Mouse (Mus musculus) embryonic facial prominence, embryonic 12.5 days (tissue): ENCODE results near the gene Tpcn2. TPM values are rescaled to one million over a fixed set of nuclear protein-coding genes. Genes with fewer than 3 reads are reported as not detected.

Experiments used
- ATAC-seq: fragments of 200-750 bp; cut with Nextera tagmentation; 2 replicates; pipeline ENCODE4 v1.8.0; 2017; ENCODE audit not compliant: insufficient number of reproducible peaks, insufficient read depth, low FRiP score, low TSS enrichment
- H3K27ac ChIP-seq: fragments of 300-500 bp; sonication (generic); 2 replicates; pipeline ENCODE4 v1.5.1; 2016; ENCODE audit warnings: mild to moderate bottlenecking
- H3K27me3 ChIP-seq: fragments of 300-500 bp; sonication (generic); 2 replicates; pipeline ENCODE4 v1.6.1; 2016; ENCODE audit warnings: mild to moderate bottlenecking, moderate library complexity
- H3K36me3 ChIP-seq: fragments of 300-500 bp; sonication (generic); 2 replicates; pipeline ENCODE4 v1.6.1; 2016; ENCODE audit warnings: mild to moderate bottlenecking
- H3K4me1 ChIP-seq: fragments of 300-500 bp; sonication (generic); 2 replicates; pipeline ENCODE4 v1.6.1; 2016
- H3K4me2 ChIP-seq: fragments of 300-500 bp; sonication (generic); replicated peaks from 2 replicates; pipeline ENCODE4 v1.6.1; 2016; ENCODE audit warnings: mild to moderate bottlenecking, moderate library complexity
- H3K4me3 ChIP-seq: fragments of 300-500 bp; sonication (generic); 2 replicates; pipeline ENCODE4 v1.5.1; 2016; ENCODE audit warnings: mild to moderate bottlenecking
- H3K9ac ChIP-seq: fragments of 300-500 bp; sonication (generic); 2 replicates; pipeline ENCODE4 v1.6.1; 2016; ENCODE audit warnings: mild to moderate bottlenecking, moderate library complexity
- H3K9me3 ChIP-seq: fragments of 300-500 bp; sonication (generic); 2 replicates; pipeline ENCODE4 v1.6.1; 2016; ENCODE audit warnings: mild to moderate bottlenecking, moderate library complexity
- WGBS: fragments of 180-500 bp; shearing (Covaris S2); methylation state at CpG from one replicate; pipeline ENCODE4 v1.1.7; 2016; 5-methylcytosine and 5-hydroxymethylcytosine counted together
- polyA plus RNA-seq: library from polyadenylated mRNA; unstranded; fragments of >200 nt; fragmentation: Nextera tagmentation; extraction: Ambion mirVana; gene quantifications from 2 replicates; pipeline ENCODE4 v1.2.1, GENCODE M21; 2016

The Tpcn2 gene
- polyA plus RNA-seq, result 9.3 and 11.5 TPM in 2 replicates

DNA sequence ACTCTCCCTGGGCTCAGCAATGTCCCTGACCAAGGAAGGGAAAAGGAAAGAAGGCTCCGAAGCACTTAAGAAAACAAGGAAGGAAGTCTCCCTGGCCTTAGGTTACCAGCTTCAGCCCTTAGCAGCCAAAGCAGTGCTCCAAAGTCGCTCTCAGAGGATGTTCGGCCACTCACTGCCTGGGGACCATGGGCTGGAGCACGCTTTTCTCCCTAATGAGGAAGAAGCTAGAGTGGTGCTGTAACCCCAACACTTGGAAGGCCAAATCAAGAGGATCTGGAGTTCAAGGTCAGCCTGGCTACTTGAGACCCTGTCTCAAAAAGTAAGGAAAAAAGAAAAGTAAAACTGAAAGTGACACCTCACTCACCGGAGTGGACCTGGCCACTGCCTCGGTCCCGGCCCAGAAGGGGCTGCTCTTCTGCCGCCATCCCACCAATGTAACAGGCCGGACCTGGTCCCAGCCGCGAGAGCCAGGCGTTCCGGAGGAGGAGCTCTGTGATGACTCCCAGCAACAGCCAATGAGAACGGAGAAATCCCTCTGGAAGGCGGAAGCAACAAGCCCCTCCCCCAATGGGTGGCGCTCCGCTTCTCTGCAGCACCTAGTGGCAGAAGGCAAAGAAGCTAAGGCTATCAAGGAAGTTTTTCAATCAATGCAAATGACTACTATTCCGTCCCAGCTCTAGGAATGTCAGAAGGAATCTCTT, at the start of gene Tpcn2:
Tpcn2 (minus strand) TSS at position 525 of the 701 bp plus-strand sequence.
- no peak within 1 kb of the TSS for H3K27ac ChIP-seq
- H3K27me3 ChIP-seq, result no peaks in the 10 kb centered on the region
- peaks cover 16% of the 10 kb centered on the region for H3K36me3 ChIP-seq
- peak within 1 kb of the TSS; percentile 83 for H3K4me2 ChIP-seq
- WGBS, result 2% methylated on average over 18 of the region's 18 CpGs
- H3K4me3 ChIP-seq, result peak within 1 kb of the TSS; percentile 53
- H3K9ac ChIP-seq, result peak within 1 kb of the TSS; percentile 55
- peaks cover 27% of the 10 kb centered on the region for H3K4me1 ChIP-seq
- no peaks in the 10 kb centered on the region for H3K9me3 ChIP-seq
- ATAC-seq, result peak; percentile 85

DNA sequence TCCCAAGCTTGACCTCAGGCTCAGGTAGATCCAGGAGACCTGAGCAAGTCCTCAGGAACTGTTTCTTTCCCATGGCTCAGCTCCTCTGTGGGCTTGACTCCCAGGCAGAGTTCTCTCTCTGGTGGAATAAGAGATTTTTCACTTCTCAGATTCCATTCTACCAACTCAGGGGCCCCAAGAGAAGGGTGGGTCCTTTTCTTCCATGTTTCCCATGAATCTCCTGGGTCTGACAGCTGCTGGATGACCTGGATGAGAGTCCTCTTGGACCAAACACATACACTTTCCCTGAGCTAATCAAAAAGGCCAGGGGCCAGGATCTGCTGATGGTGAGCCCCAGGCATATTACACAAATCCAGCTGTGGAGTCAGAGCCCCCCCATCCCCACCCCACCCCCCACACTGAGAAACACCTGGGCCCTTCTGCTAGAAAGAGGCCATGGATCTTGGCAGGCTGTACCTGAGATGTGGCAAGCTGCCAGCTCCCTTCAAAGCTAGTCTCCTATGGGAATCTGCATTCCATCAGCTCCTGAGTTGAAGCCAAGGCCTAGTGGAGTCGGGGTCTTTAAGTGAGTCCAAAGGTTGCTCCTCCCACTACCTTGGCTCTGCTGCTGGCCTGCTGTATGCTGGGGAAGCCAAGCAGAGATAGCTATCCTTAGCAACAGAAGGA, 48.7 kb upstream of the Tpcn2 start:
- 40% methylated on average over 1 of the region's 1 CpGs for WGBS
- H3K4me1 ChIP-seq, result peaks cover 17% of the 10 kb centered on the region
- H3K9ac ChIP-seq, result no peak overlapping the region
- H3K4me2 ChIP-seq, result no peak overlapping the region
- H3K27ac ChIP-seq, result 0 out of 2 replicates have a peak overlapping the region, but pooled peaks have one; percentile 30
- no peak overlapping the region for H3K4me3 ChIP-seq
- H3K27me3 ChIP-seq, result no peaks in the 10 kb centered on the region
- no peaks in the 10 kb centered on the region for H3K9me3 ChIP-seq
- ATAC-seq, result peak; percentile 70
- no peaks in the 10 kb centered on the region for H3K36me3 ChIP-seq

- H3K9ac ChIP-seq, result no peak overlapping the region
- no peak overlapping the region for H3K4me3 ChIP-seq
- no peaks in the 10 kb centered on the region for H3K9me3 ChIP-seq
- 76% methylated on average over 2 of the region's 2 CpGs for WGBS
- H3K36me3 ChIP-seq, result no peaks in the 10 kb centered on the region
- H3K4me1 ChIP-seq, result peaks cover 17% of the 10 kb centered on the region
- no peak overlapping the region for H3K27ac ChIP-seq
- H3K4me2 ChIP-seq, result no peak overlapping the region
- no peaks in the 10 kb centered on the region for H3K27me3 ChIP-seq
- ATAC-seq, result no peak
These were observed 46.8 kb upstream of the Tpcn2 start for GRCm38 (mm10) chr7:145330641-145331040.

GRCm38 (mm10) chr7:145329982-145330381, 46.2 kb upstream of the Tpcn2 start:
- Histone ChIP-seq H3K27ac (peak overlapping the region; percentile 46; the same call in 1 of the 2 replicates), H3K4me3 (no peak overlapping the region), H3K4me2 (no peak overlapping the region), H3K36me3 (no peaks in the 10 kb centered on the region), H3K9ac (no peak overlapping the region), H3K9me3 (no peaks in the 10 kb centered on the region), H3K4me1 (peaks cover 17% of the 10 kb centered on the region), H3K27me3 (no peaks in the 10 kb centered on the region)
- 51% methylated on average over 2 of the region's 2 CpGs for whole genome bisulfite sequencing
- no peak for ATAC-seq

DNA sequence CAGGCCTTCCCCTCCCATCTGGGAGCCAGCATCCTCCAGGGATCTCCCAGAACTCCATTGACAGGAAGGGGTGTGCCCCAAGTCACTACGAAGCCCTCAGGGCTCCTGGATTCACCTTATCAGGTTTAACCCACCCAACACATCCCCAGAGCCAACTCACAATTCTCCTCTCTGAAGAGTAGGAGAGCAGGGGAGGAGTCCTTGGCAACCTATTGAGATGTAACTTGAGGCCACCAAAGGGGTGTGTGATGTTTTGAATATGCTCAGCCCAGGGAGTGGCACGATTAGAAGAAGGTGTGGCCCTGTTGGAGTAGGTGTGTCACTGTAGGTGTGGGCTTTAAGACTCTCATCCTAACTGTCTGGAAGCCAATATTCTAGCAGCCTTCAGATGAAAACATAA, 41.9 kb upstream of the Tpcn2 start:
- H3K9me3 ChIP-seq, result no peaks in the 10 kb centered on the region
- H3K27me3 ChIP-seq, result no peaks in the 10 kb centered on the region
- no peak overlapping the region for H3K4me3 ChIP-seq
- 60% methylated on average over 2 of the region's 2 CpGs for WGBS
- no peak overlapping the region for H3K9ac ChIP-seq
- H3K27ac ChIP-seq, result no peak overlapping the region
- peaks cover 9% of the 10 kb centered on the region for H3K4me1 ChIP-seq
- H3K36me3 ChIP-seq, result no peaks in the 10 kb centered on the region
- no peak overlapping the region for H3K4me2 ChIP-seq
- ATAC-seq, result no peak

DNA sequence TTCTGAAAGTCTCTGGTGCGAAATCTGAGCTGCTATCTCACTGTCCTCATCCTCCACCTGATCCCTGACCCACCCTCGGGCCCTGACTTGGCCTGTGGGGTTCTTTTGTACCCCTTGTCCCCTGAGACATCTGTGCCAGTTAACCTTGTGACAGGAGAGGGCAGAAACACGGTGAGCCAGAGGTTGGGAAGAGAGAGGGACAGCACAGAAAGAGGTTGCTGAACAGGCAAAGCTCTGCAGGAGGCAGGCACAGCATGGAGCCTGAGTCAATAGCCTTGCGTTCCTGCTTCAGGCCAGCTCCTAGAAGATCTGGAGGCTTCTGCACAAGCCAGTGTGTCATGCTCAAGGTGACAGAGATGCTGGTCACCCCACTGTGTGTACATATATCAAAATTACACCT, 39.8 kb upstream of the Tpcn2 start:
- WGBS, result 23% methylated on average over 4 of the region's 4 CpGs
- H3K9ac ChIP-seq, result 0 out of 2 replicates have a peak overlapping the region, but pooled peaks have one; percentile 24

DNA sequence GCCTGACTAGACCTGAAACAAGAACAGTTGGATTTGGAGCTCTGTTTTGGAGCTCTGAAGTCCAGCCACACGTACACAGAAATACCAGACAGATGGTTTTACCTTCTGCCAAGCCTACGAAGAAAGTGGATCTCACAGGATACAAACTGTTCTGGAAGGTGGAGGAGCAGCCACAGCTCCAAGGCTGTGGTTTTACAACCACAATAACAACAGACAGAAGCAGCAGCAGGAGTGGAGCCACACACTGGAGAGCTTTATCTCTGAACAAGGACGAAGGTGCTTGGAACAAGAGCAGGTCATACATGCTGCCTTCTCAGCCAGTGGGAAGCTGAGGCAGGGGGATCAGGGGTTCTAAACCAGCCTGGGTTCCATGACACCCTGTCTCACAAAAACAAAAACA, 35.7 kb upstream of the Tpcn2 start:
- Histone ChIP-seq H3K4me3 (no peak overlapping the region), H3K9me3 (no peaks in the 10 kb centered on the region), H3K27ac (no peak overlapping the region), H3K36me3 (no peaks in the 10 kb centered on the region), H3K27me3 (no peaks in the 10 kb centered on the region), H3K4me1 (no peaks in the 10 kb centered on the region), H3K9ac (no peak overlapping the region), H3K4me2 (no peak overlapping the region)
- 77% methylated on average over 3 of the region's 3 CpGs for WGBS
- no peak for ATAC-seq

More for the DNA sequence above, 39.8 kb upstream of the Tpcn2 start:
- Histone ChIP-seq H3K27ac (no peak overlapping the region), H3K4me3 (no peak overlapping the region), H3K36me3 (no peaks in the 10 kb centered on the region), H3K4me2 (no peak overlapping the region), H3K9me3 (no peaks in the 10 kb centered on the region), H3K4me1 (no peaks in the 10 kb centered on the region), H3K27me3 (no peaks in the 10 kb centered on the region)
- no peak for ATAC-seq

DNA sequence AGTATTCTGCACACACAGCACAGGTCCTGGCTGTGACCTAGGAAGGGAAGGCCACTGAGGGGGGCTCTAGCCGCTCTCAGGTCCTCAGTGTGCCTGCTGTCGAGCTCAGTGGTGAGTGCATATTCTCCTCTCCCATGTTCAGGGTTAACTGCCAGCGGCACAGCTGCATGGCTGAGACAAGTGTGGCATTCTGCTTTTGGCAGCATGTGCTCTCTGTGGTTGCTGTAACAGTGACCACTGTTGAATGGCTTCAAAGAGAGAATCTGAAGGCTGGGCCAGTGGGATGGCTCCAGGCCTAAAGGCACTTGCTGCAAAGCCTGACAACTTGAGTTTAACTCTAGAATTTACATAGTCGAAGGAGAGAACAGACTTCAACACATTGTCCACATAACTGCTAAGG, 33.7 kb upstream of the Tpcn2 start:
- Histone ChIP-seq H3K4me1 (no peaks in the 10 kb centered on the region), H3K4me3 (no peak overlapping the region), H3K9me3 (no peaks in the 10 kb centered on the region), H3K9ac (no peak overlapping the region), H3K36me3 (no peaks in the 10 kb centered on the region), H3K27ac (no peak overlapping the region), H3K4me2 (no peak overlapping the region), H3K27me3 (no peaks in the 10 kb centered on the region)
- WGBS, result 68% methylated on average over 4 of the region's 4 CpGs
- ATAC-seq, result no peak

DNA sequence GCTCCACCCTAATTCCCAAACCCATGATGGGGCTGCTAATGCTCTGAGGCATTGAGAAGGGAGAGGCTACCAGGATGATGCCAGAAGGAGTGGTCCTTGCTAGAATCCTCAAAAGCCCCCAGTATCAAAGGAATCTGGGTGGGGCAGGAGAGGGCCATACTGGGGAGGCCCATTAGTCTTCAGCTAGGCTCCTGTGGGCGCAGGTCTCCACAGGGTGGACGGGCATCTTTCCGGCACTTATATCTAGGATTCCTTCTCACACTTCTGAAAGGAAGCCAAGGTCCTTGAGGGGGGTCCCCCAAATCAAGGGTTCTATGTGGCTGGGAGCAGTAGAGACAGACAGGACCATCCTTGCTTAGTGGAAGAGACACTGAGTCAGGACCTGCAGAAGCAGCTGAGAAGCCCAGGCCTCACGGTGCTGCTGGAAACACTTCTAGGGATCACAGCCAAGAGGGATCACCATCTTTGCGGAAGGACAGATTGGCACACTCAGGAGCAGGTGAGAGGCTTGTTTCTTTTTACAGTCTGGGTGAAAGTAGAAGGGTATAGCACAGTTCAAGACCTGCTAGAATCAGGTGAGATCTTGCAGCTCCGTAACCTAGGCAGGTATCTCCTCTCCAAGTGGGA, 31.1 kb upstream of the Tpcn2 start, which contains the start of gene Mrgprd:
Mrgprd (plus strand) TSS at position 51 of the 627 bp plus-strand sequence.
- Histone ChIP-seq H3K4me3 (no peak within 1 kb of the TSS), H3K4me1 (no peaks in the 10 kb centered on the region), H3K9ac (no peak within 1 kb of the TSS), H3K27me3 (no peaks in the 10 kb centered on the region), H3K9me3 (no peaks in the 10 kb centered on the region), H3K36me3 (no peaks in the 10 kb centered on the region), H3K27ac (no peak within 1 kb of the TSS), H3K4me2 (no peak within 1 kb of the TSS)
- ATAC-seq, result no peak
- 88% methylated on average over 6 of the region's 6 CpGs for WGBS

- no peaks in the 10 kb centered on the region for H3K4me1 ChIP-seq
- H3K4me3 ChIP-seq, result no peak overlapping the region
- 76% methylated on average over 3 of the region's 3 CpGs for WGBS
- H3K9ac ChIP-seq, result no peak overlapping the region
- H3K4me2 ChIP-seq, result no peak overlapping the region
- H3K36me3 ChIP-seq, result no peaks in the 10 kb centered on the region
- H3K27me3 ChIP-seq, result no peaks in the 10 kb centered on the region
- no peak overlapping the region for H3K27ac ChIP-seq
- no peaks in the 10 kb centered on the region for H3K9me3 ChIP-seq
- ATAC-seq, result no peak
These were observed 28.3 kb upstream of the Tpcn2 start for GRCm38 (mm10) chr7:145312137-145312536.

- Histone ChIP-seq H3K9me3 (no peaks in the 10 kb centered on the region), H3K36me3 (no peaks in the 10 kb centered on the region), H3K4me2 (no peak overlapping the region), H3K9ac (no peak overlapping the region), H3K27ac (no peak overlapping the region), H3K4me1 (no peaks in the 10 kb centered on the region), H3K4me3 (no peak overlapping the region), H3K27me3 (no peaks in the 10 kb centered on the region)
- 77% methylated on average over 5 of the region's 5 CpGs for WGBS
- no peak for ATAC-seq
These were observed 26.7 kb upstream of the Tpcn2 start for GRCm38 (mm10) chr7:145310526-145310925.

- H3K9me3 ChIP-seq, result no peaks in the 10 kb centered on the region
- H3K9ac ChIP-seq, result no peak overlapping the region
- no peak overlapping the region for H3K27ac ChIP-seq
- ATAC-seq, result no peak
- H3K4me1 ChIP-seq, result no peaks in the 10 kb centered on the region
- H3K36me3 ChIP-seq, result no peaks in the 10 kb centered on the region
- H3K4me2 ChIP-seq, result no peak overlapping the region
- H3K4me3 ChIP-seq, result no peak overlapping the region
- H3K27me3 ChIP-seq, result no peaks in the 10 kb centered on the region
- 62% methylated on average over 1 of the region's 1 CpGs for WGBS
These were observed 26.1 kb upstream of the Tpcn2 start for GRCm38 (mm10) chr7:145309877-145310276.
